Mouse (Mus musculus): Measurements from ENCODE around the gene Tmem91. TPM values are rescaled to one million over a fixed set of nuclear protein-coding genes. Genes with fewer than 3 reads are reported as not detected.
A peak's percentile ranks its signal among the peaks of the same experiment; 100 is the strongest.
"Not testable (repeated sequence)": the region's sequence is repeated elsewhere in the genome, so short reads cannot be mapped to it uniquely, and the experiment has no call there.

Gene Tmem91
- polyA plus RNA-seq (2014; fragmentation: Nextera tagmentation; extraction: Ambion mirVana), result 2.7 and 3.2 TPM in 2 replicates

DNA sequence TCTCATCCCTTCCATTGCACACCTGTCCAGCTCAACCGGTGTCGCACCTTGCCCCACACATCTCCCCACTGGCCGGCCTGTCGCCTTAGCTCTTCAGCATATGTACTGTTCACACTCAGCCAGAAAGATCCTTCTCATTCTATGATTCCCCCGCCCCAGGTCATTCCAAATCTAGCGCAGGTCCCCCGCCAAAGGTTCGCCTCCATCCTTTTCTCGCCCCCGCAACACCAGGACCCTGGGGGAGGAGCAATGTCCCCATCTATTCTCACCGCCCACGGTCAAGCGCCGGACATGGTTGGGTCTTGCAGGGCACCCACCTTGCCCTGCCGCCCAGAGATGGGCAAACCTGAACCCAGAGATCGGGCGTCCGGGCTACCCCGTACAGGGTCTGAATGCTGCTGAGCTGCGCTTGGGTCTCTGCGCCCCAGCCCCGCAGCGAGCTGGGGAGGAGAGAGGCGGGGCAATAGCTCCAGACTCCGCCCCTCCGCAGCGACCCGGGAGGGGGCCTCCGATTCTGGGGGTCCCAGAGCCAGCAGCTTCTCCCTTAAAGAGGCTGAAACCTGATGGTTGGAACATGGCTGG lies at the start of gene Tmem91:
TSS of gene Tmem91 (minus strand) at position 448 of the 582 bp plus-strand sequence.
- no peak for DNase-seq (ENCODE audit: low spot score)
- H3K4me1 ChIP-seq (replicated peaks; ENCODE audit: control insufficient read depth, insufficient read depth, low read length), result 0 out of 2 replicates have a peak, but pooled peaks cover 2% of the 10 kb centered on the region
- peak within 1 kb of the TSS; percentile 21 for H3K9ac ChIP-seq (ENCODE audit: low read length)
- no peaks in the 10 kb centered on the region for H3K9me3 ChIP-seq (ENCODE audit: control insufficient read depth, low read length)
- no peaks in the 10 kb centered on the region for H3K36me3 ChIP-seq (ENCODE audit: control insufficient read depth, insufficient read depth, low read length)
- H3K4me3 ChIP-seq (ENCODE audit: low read depth, low read length), result peak within 1 kb of the TSS; percentile 16
- ATAC-seq (replicated peaks; ENCODE audit: low FRiP score), result no peak
- H3K27ac ChIP-seq (ENCODE audit: low read depth, low read length), result no peak within 1 kb of the TSS
- 2% methylated on average over 29 of the region's 29 CpGs for WGBS
- peaks cover 15% of the 10 kb centered on the region for H3K27me3 ChIP-seq (ENCODE audit: control insufficient read depth, insufficient read depth, low read length)
- H3K4me2 ChIP-seq (ENCODE audit: low read depth, low read length, severe bottlenecking), result peak within 1 kb of the TSS; percentile 47

DNA sequence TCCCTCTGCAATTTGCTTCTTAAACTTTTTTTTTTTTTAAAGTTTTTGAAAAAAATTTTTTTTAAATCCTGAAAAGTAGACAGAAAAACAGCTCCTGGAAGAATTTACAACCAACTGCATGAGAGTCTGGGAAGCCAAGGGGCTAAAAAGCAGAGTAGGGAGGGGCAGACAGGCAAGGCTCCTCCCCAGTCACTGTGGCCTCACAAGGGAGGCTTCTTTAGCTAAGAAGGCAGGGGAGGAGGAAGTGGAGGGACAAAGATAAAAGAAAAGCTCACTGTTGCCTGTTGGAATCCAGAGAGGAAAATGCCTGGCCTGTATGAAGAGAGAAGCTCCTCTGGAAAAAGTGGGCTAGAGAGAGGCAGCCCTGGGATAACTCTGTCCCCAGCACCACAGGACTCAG lies 46.8 kb upstream of the Tmem91 start:
- H3K36me3 ChIP-seq (ENCODE audit: control insufficient read depth, insufficient read depth, low read length), result peaks cover 42% of the 10 kb centered on the region
- H3K27ac ChIP-seq (ENCODE audit: low read depth, low read length); DNase-seq (ENCODE audit: low spot score); H3K4me1 ChIP-seq (replicated peaks; ENCODE audit: control insufficient read depth, insufficient read depth, low read length); H3K9ac ChIP-seq (ENCODE audit: low read length); H3K4me3 ChIP-seq (ENCODE audit: low read depth, low read length); ATAC-seq (replicated peaks; ENCODE audit: low FRiP score); H3K4me2 ChIP-seq (ENCODE audit: low read depth, low read length, severe bottlenecking); H3K27me3 ChIP-seq (ENCODE audit: control insufficient read depth, insufficient read depth, low read length); H3K9me3 ChIP-seq (ENCODE audit: control insufficient read depth, low read length): not testable (repeated sequence)

DNA sequence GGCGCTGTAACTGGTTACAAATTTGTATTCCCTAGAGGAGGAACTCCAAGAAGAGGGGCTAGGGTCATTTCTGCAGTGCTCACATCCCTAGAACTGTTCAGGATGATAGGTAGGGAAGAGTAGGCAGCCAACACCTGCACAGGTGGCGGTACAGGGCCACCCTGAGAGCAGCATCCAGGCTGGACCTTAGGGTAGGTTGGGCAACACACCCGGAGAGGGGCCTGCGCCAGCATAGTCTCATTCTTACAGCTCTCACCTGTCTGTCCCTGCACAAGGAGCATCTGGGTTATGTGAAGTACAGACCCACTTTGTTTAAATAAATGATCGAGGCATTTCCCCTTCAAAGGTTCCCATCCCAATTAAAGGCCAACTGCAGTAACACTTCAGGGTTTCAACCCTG lies 45.8 kb upstream of the Tmem91 start:
- no peak overlapping the region for H3K9ac ChIP-seq (ENCODE audit: low read length)

DNA sequence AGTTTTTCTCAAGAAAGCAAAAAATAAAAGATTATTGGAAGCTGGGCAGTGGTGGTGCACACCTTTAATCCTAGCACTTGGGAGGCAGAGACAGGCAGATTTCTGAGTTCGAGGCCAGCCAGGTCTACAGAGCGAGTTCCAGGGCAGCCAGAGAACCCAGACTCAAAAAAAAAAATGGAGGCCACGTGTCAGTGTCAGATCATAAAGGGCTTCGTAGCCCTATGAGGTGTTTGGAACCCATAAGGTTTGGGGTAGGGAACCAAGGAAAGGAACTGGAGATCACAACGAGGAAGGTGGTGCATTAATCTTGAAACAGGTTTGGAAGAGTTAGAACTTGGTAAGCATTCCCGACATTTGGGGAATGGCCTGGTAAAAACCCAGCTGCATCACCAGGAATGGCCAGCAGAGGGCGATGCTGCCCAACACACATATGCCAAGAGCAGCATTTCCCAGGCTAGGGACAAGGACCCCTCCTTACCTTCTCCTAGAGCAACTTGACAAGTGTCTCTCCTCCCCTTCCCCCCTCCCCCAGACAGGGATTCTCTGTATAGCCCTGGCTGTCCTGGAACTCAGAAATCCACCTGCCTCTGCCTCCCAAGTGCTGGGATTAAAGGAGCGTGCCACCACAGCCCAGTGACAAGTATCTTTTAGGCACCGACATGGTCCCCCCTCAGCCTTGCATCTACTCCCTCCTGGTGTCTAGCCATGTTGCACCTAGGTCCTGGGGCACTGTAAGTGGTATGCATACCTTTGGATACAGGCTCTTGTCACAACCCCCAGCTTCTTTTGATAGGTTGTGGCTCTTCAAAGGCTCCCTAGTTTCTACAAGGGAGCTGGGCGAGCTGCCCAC lies 45.0 kb upstream of the Tmem91 start:
- peaks cover 31% of the 10 kb centered on the region for H3K36me3 ChIP-seq (ENCODE audit: control insufficient read depth, insufficient read depth, low read length)
- no peak overlapping the region for H3K4me2 ChIP-seq (ENCODE audit: low read depth, low read length, severe bottlenecking)
- H3K27me3 ChIP-seq (ENCODE audit: control insufficient read depth, insufficient read depth, low read length), result no peaks in the 10 kb centered on the region
- WGBS, result 62% methylated on average over 10 of the region's 10 CpGs
- H3K9ac ChIP-seq (ENCODE audit: low read length), result no peak overlapping the region
- H3K9me3 ChIP-seq (ENCODE audit: control insufficient read depth, low read length), result no peaks in the 10 kb centered on the region
- H3K27ac ChIP-seq (ENCODE audit: low read depth, low read length), result no peak overlapping the region
- peaks cover 2% of the 10 kb centered on the region; the same call in 1 of the 2 replicates for H3K4me1 ChIP-seq (replicated peaks; ENCODE audit: control insufficient read depth, insufficient read depth, low read length)
- H3K4me3 ChIP-seq (ENCODE audit: low read depth, low read length), result no peak overlapping the region
- peak; percentile 89 for DNase-seq (ENCODE audit: low spot score)
- peak; percentile 57 for ATAC-seq (replicated peaks; ENCODE audit: low FRiP score)

More for the DNA sequence above, 45.8 kb upstream of the Tmem91 start:
- Histone ChIP-seq H3K27ac (ENCODE audit: low read depth, low read length) (no peak overlapping the region), H3K4me1 (replicated peaks; ENCODE audit: control insufficient read depth, insufficient read depth, low read length) (peaks cover 2% of the 10 kb centered on the region; the same call in 1 of the 2 replicates), H3K9me3 (ENCODE audit: control insufficient read depth, low read length) (no peaks in the 10 kb centered on the region), H3K27me3 (ENCODE audit: control insufficient read depth, insufficient read depth, low read length) (no peaks in the 10 kb centered on the region), H3K4me2 (ENCODE audit: low read depth, low read length, severe bottlenecking) (no peak overlapping the region), H3K36me3 (ENCODE audit: control insufficient read depth, insufficient read depth, low read length) (peaks cover 37% of the 10 kb centered on the region), H3K4me3 (ENCODE audit: low read depth, low read length) (no peak overlapping the region)
- no peak for ATAC-seq (replicated peaks; ENCODE audit: low FRiP score)
- no peak for DNase-seq (ENCODE audit: low spot score)
- 90% methylated on average over 5 of the region's 5 CpGs for WGBS

DNA sequence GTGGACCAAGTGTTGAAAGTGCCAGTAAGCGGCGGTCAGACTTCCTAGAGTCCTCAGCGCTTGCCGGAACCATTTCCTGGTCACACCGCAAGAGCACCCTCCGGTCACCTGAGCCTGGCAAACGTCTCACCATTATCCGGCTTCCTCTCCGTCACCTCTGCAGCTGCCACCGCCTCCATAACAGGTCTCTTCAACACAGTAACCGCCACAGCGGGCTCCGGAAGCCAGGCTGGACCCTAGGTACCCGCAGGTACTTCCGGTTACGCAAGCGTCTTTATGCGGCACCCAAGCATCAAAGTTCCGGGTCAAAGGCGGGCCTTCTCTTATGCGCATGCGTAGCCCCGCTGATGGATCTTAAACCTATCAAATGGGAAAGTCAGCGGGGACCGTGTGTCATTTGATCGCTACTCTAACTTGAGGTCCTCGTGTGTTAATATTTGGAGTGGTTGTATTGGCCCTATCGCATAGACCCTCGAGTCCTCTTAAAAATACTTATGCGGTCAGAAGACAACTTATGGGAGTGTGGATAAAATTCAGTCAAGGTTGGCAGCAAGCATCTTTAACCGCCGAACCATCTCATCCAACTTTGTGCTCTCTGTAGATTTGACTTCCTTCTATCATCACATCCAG lies 43.9 kb upstream of the Tmem91 start, which contains the start of gene Ccdc97:
TSS of gene Ccdc97 (minus strand) at position 301 of the 630 bp plus-strand sequence.
- 5% methylated on average over 32 of the region's 32 CpGs for WGBS
- H3K4me2 ChIP-seq (ENCODE audit: low read depth, low read length, severe bottlenecking), result peak within 1 kb of the TSS; percentile 84
- peaks cover 2% of the 10 kb centered on the region; the same call in 1 of the 2 replicates for H3K4me1 ChIP-seq (replicated peaks; ENCODE audit: control insufficient read depth, insufficient read depth, low read length)
- H3K9me3 ChIP-seq (ENCODE audit: control insufficient read depth, low read length), result no peaks in the 10 kb centered on the region
- peaks cover 26% of the 10 kb centered on the region for H3K36me3 ChIP-seq (ENCODE audit: control insufficient read depth, insufficient read depth, low read length)
- peak within 1 kb of the TSS; percentile 3; the same call in 1 of the 2 replicates for H3K27ac ChIP-seq (ENCODE audit: low read depth, low read length)
- no peaks in the 10 kb centered on the region for H3K27me3 ChIP-seq (ENCODE audit: control insufficient read depth, insufficient read depth, low read length)
- DNase-seq (ENCODE audit: low spot score) (peak; percentile 91), ATAC-seq (replicated peaks; ENCODE audit: low FRiP score) (peak; percentile 83)
- peak within 1 kb of the TSS; percentile 63 for H3K4me3 ChIP-seq (ENCODE audit: low read depth, low read length)
- H3K9ac ChIP-seq (ENCODE audit: low read length), result peak within 1 kb of the TSS; percentile 71

DNA sequence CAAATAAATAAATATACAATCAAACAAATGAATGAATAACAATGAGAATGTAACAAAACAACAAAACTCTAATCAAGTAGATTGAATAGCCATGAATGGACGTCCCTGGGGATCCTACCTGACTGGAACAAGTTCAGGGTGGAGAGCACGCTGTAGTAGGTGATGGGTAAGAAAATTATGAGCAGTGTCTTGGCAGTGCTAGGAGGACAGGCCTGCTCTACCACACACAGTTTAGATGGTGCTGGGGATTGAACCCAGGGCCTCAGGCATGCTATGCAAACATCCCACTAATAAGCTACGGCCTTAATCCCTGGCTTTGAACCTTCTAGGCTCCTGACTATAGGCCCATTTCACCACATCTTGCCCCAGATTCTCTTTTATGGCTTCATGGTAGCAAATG lies 42.5 kb upstream of the Tmem91 start:
- no peak for ATAC-seq (replicated peaks; ENCODE audit: low FRiP score)
- peaks cover 15% of the 10 kb centered on the region for H3K36me3 ChIP-seq (ENCODE audit: control insufficient read depth, insufficient read depth, low read length)
- no peak overlapping the region for H3K27ac ChIP-seq (ENCODE audit: low read depth, low read length)
- no peak for DNase-seq (ENCODE audit: low spot score)
- no peaks in the 10 kb centered on the region for H3K27me3 ChIP-seq (ENCODE audit: control insufficient read depth, insufficient read depth, low read length)
- 92% methylated on average over 3 of the region's 3 CpGs for WGBS
- peaks cover 2% of the 10 kb centered on the region; the same call in 1 of the 2 replicates for H3K4me1 ChIP-seq (replicated peaks; ENCODE audit: control insufficient read depth, insufficient read depth, low read length)
- H3K9ac ChIP-seq (ENCODE audit: low read length), result no peak overlapping the region
- H3K4me2 ChIP-seq (ENCODE audit: low read depth, low read length, severe bottlenecking), result no peak overlapping the region; the same call in 1 of the 2 replicates
- no peaks in the 10 kb centered on the region for H3K9me3 ChIP-seq (ENCODE audit: control insufficient read depth, low read length)
- no peak overlapping the region for H3K4me3 ChIP-seq (ENCODE audit: low read depth, low read length)

DNA sequence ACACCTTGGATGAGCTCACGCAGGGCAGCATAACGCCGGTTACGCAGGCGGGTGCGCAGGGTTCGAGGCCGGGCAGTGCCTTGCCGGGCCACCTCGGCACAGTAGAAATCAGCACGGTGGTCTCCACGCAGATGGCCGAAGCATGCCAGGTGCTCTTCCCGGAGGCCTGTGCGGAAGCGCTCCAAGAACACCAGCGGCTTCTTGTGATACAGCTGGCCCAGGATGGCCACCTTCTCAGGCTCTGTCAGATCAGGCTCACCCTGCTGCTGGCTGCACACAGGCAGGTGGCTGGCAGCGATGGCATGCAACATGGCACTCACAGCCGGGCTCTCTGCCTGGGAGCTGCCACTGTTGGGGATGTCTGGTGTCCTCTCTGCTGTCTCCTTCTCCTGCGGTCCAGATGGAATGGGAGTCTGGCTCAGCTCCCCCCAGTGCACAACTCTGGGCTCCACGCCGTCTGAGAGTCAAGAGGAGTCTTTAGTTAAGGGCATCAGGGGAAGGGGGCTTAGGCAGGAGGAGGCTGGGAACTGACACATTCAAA lies 40.8 kb upstream of the Tmem91 start:
- Histone ChIP-seq H3K9me3 (ENCODE audit: control insufficient read depth, low read length) (no peaks in the 10 kb centered on the region), H3K9ac (ENCODE audit: low read length) (no peak overlapping the region), H3K4me3 (ENCODE audit: low read depth, low read length) (no peak overlapping the region), H3K27me3 (ENCODE audit: control insufficient read depth, insufficient read depth, low read length) (no peaks in the 10 kb centered on the region), H3K4me1 (replicated peaks; ENCODE audit: control insufficient read depth, insufficient read depth, low read length) (peaks cover 2% of the 10 kb centered on the region; the same call in 1 of the 2 replicates), H3K27ac (ENCODE audit: low read depth, low read length) (no peak overlapping the region), H3K36me3 (ENCODE audit: control insufficient read depth, insufficient read depth, low read length) (peaks cover 11% of the 10 kb centered on the region), H3K4me2 (ENCODE audit: low read depth, low read length, severe bottlenecking) (no peak overlapping the region)
- no peak for DNase-seq (ENCODE audit: low spot score)
- no peak for ATAC-seq (replicated peaks; ENCODE audit: low FRiP score)
- 96% methylated on average over 22 of the region's 22 CpGs for WGBS

DNA sequence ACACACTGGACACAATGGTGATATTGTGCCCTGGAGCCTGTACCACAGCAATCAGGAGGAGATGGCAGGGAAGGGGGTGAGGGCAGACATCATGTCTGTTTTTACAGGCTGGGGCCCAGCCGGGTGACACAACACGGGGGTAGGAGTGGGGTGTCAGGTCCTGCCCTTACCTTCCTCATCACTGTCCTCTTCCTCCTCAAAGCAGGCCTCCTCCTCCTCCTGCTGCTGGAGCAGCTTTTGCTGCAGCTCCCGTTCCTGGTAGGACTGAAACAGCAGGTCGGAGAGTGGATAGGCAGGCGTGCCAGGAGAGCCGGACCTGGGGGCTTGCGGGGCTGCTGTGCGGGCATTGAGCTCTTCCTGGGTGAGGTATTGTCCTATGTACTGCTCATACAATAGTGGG lies 39.6 kb upstream of the Tmem91 start:
- Histone ChIP-seq H3K4me3 (ENCODE audit: low read depth, low read length) (no peak overlapping the region), H3K9ac (ENCODE audit: low read length) (no peak overlapping the region), H3K27ac (ENCODE audit: low read depth, low read length) (no peak overlapping the region), H3K4me2 (ENCODE audit: low read depth, low read length, severe bottlenecking) (no peak overlapping the region), H3K9me3 (ENCODE audit: control insufficient read depth, low read length) (no peaks in the 10 kb centered on the region), H3K4me1 (replicated peaks; ENCODE audit: control insufficient read depth, insufficient read depth, low read length) (peaks cover 6% of the 10 kb centered on the region; the same call in 1 of the 2 replicates), H3K36me3 (ENCODE audit: control insufficient read depth, insufficient read depth, low read length) (peaks cover 7% of the 10 kb centered on the region), H3K27me3 (ENCODE audit: control insufficient read depth, insufficient read depth, low read length) (no peaks in the 10 kb centered on the region)
- DNase-seq (ENCODE audit: low spot score) (no peak), ATAC-seq (replicated peaks; ENCODE audit: low FRiP score) (no peak)
- 97% methylated on average over 8 of the region's 8 CpGs for WGBS

Data from forebrain, embryonic 11.5 days (tissue).